Mouse (Mus musculus): ENCODE data around the gene Abat. TPM values are rescaled to one million over a fixed set of nuclear protein-coding genes. Genes with fewer than 3 reads are reported as not detected.
A peak's percentile ranks its signal among the peaks of the same experiment; 100 is the strongest.

Abat gene
- polyA plus RNA-seq, 1 experiment, result 0.05 TPM

DNA sequence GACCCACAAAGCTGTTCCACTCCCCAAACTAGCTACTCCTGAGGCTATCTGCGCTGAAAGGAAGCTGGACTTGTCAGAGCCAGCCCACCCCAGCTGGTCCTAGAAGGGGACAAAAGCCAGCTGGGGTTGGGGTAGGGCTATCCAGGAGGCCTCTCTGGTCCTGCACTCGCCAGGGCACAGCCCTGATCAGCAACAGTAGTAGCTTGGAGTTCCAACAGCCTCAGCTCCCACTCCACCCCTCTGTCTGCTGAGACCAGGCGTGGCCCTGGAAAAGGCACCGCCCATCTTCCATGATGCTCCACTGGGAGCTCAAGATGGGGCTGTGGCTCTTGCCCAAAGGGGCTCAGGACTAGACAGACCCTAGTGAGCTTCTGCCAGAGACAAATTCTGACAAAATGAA lies 154.6 kb downstream of the Abat start:
- H3K4me3 ChIP-seq (ENCODE audit: insufficient read depth, poor library complexity, severe bottlenecking), result no peak overlapping the region
- no peaks in the 10 kb centered on the region for H3K27me3 ChIP-seq (ENCODE audit: control insufficient read depth, insufficient read depth, insufficient read length)
- H3K79me2 ChIP-seq (ENCODE audit: control insufficient read depth, insufficient read depth), result peaks cover 84% of the 10 kb centered on the region
- H3ac ChIP-seq (ENCODE audit: control insufficient read depth, insufficient read length, low read depth), result peak overlapping the region; percentile 4
- H3K36me3 ChIP-seq (ENCODE audit: control insufficient read depth, insufficient read depth), result peaks cover 28% of the 10 kb centered on the region
- TF ChIP-seq MYOD1 (IDR thresholded peaks at IDR 0.05; ENCODE audit: control insufficient read depth, insufficient read length, low read depth), result no peak
- no peak for TF ChIP-seq CTCF (IDR thresholded peaks at IDR 0.05; ENCODE audit: control insufficient read depth, insufficient read depth, insufficient read length)
- TF ChIP-seq MYOG (IDR thresholded peaks at IDR 0.05; ENCODE audit: control insufficient read depth, extremely low read depth, insufficient read length), result no peak
- TF ChIP-seq MAX (IDR thresholded peaks at IDR 0.05), result no peak
- TF ChIP-seq CEBPB (IDR thresholded peaks at IDR 0.05; ENCODE audit: low read depth), result no peak
- TF ChIP-seq FOSL1 (IDR thresholded peaks at IDR 0.05; ENCODE audit: insufficient read depth, low read length, poor library complexity, severe bottlenecking), result no peak
- peaks cover 70% of the 10 kb centered on the region for H3K79me3 ChIP-seq (ENCODE audit: low read depth)

GRCm38 (mm10) chr16:8668386-8668785 lies 155.2 kb downstream of the Abat start:
- H3K4me3 ChIP-seq (ENCODE audit: insufficient read depth, poor library complexity, severe bottlenecking), result no peak overlapping the region
- H3K36me3 ChIP-seq (ENCODE audit: control insufficient read depth, insufficient read depth), result peaks cover 24% of the 10 kb centered on the region
- no peak for TF ChIP-seq CTCF (IDR thresholded peaks at IDR 0.05; ENCODE audit: control insufficient read depth, insufficient read depth, insufficient read length)
- no peak for TF ChIP-seq MAX (IDR thresholded peaks at IDR 0.05)
- no peak for TF ChIP-seq MYOG (IDR thresholded peaks at IDR 0.05; ENCODE audit: control insufficient read depth, extremely low read depth, insufficient read length)
- no peak for TF ChIP-seq MYOD1 (IDR thresholded peaks at IDR 0.05; ENCODE audit: control insufficient read depth, insufficient read length, low read depth)
- TF ChIP-seq CEBPB (IDR thresholded peaks at IDR 0.05; ENCODE audit: low read depth), result no peak
- no peak for TF ChIP-seq FOSL1 (IDR thresholded peaks at IDR 0.05; ENCODE audit: insufficient read depth, low read length, poor library complexity, severe bottlenecking)
- TF ChIP-seq USF1 (IDR thresholded peaks at IDR 0.05; ENCODE audit: low read depth), result no peak
- no peaks in the 10 kb centered on the region for H3K27me3 ChIP-seq (ENCODE audit: control insufficient read depth, insufficient read depth, insufficient read length)
- no peak overlapping the region for H3ac ChIP-seq (ENCODE audit: control insufficient read depth, insufficient read length, low read depth)
- H3K79me3 ChIP-seq (ENCODE audit: low read depth), result peaks cover 68% of the 10 kb centered on the region
- peaks cover 80% of the 10 kb centered on the region for H3K79me2 ChIP-seq (ENCODE audit: control insufficient read depth, insufficient read depth)

- no peaks in the 10 kb centered on the region for H3K27me3 ChIP-seq (ENCODE audit: control insufficient read depth, insufficient read depth, insufficient read length)
- no peak for TF ChIP-seq FOSL1 (IDR thresholded peaks at IDR 0.05; ENCODE audit: insufficient read depth, low read length, poor library complexity, severe bottlenecking)
- no peak for TF ChIP-seq CTCF (IDR thresholded peaks at IDR 0.05; ENCODE audit: control insufficient read depth, insufficient read depth, insufficient read length)
- TF ChIP-seq CEBPB (IDR thresholded peaks at IDR 0.05; ENCODE audit: low read depth), result no peak
- TF ChIP-seq MAX (IDR thresholded peaks at IDR 0.05), result no peak
- TF ChIP-seq MYOG (IDR thresholded peaks at IDR 0.05; ENCODE audit: control insufficient read depth, extremely low read depth, insufficient read length), result no peak
- TF ChIP-seq USF1 (IDR thresholded peaks at IDR 0.05; ENCODE audit: low read depth), result no peak
- TF ChIP-seq MYOD1 (IDR thresholded peaks at IDR 0.05; ENCODE audit: control insufficient read depth, insufficient read length, low read depth), result no peak
- H3K4me3 ChIP-seq (ENCODE audit: insufficient read depth, poor library complexity, severe bottlenecking), result no peak overlapping the region
- H3ac ChIP-seq (ENCODE audit: control insufficient read depth, insufficient read length, low read depth), result no peak overlapping the region
- H3K79me2 ChIP-seq (ENCODE audit: control insufficient read depth, insufficient read depth), result peaks cover 70% of the 10 kb centered on the region
- H3K79me3 ChIP-seq (ENCODE audit: low read depth), result peaks cover 62% of the 10 kb centered on the region
- H3K36me3 ChIP-seq (ENCODE audit: control insufficient read depth, insufficient read depth), result peaks cover 17% of the 10 kb centered on the region
Observed at GRCm38 (mm10) chr16:8669432-8669831, 156.2 kb downstream of the Abat start.

GRCm38 (mm10) chr16:8670041-8671035 lies 157.1 kb downstream of the Abat start:
- peak overlapping the region; percentile 56 for H3K4me3 ChIP-seq (ENCODE audit: insufficient read depth, poor library complexity, severe bottlenecking)
- no peak for TF ChIP-seq MYOD1 (IDR thresholded peaks at IDR 0.05; ENCODE audit: control insufficient read depth, insufficient read length, low read depth)
- H3ac ChIP-seq (ENCODE audit: control insufficient read depth, insufficient read length, low read depth), result peak overlapping the region; percentile 62
- peaks cover 17% of the 10 kb centered on the region for H3K36me3 ChIP-seq (ENCODE audit: control insufficient read depth, insufficient read depth)
- peaks cover 53% of the 10 kb centered on the region for H3K79me3 ChIP-seq (ENCODE audit: low read depth)
- H3K27me3 ChIP-seq (ENCODE audit: control insufficient read depth, insufficient read depth, insufficient read length), result no peaks in the 10 kb centered on the region
- peaks cover 61% of the 10 kb centered on the region for H3K79me2 ChIP-seq (ENCODE audit: control insufficient read depth, insufficient read depth)

Small RNAs within 50 kb of the gene (microRNA-seq; reads per million reads assigned to microRNA genes)
- not detected for gene Gm22137 (ENCODE audit: borderline microRNAs expressed)

Other genes with a start within 250 kb of the Abat start
- gene Tmem114, start 88.3 kb upstream of the Abat start, polyA plus RNA-seq (2012; fragmentation: generic; extraction: Trizol), result not detected
- gene Mettl22, start 42.6 kb upstream of the Abat start, polyA plus RNA-seq (2012; fragmentation: generic; extraction: Trizol), result 8.4 TPM
- 44.2 TPM for gene Pmm2, start 124.2 kb downstream of the Abat start, polyA plus RNA-seq (2012; fragmentation: generic; extraction: Trizol)
- 8.5 TPM for gene Tmem186, start 124.3 kb downstream of the Abat start, polyA plus RNA-seq (2012; fragmentation: generic; extraction: Trizol)
- 94.2 TPM for gene Carhsp1, start 158.7 kb downstream of the Abat start, polyA plus RNA-seq (2012; fragmentation: generic; extraction: Trizol)
- not detected for gene Gm5767, start 167.3 kb downstream of the Abat start, polyA plus RNA-seq (2012; fragmentation: generic; extraction: Trizol)

Measured in C2C12 (cell line).